Mouse (Mus musculus) embryonic facial prominence, embryonic 15.5 days (tissue): ENCODE results near the gene Nrf1. TPM values are rescaled to one million over a fixed set of nuclear protein-coding genes. Genes with fewer than 3 reads are reported as not detected.
A peak's percentile ranks its signal among the peaks of the same experiment; 100 is the strongest.

Experiments used
- ATAC-seq: fragments of 200-750 bp; cut with Nextera tagmentation; 2 replicates; pipeline ENCODE4 v1.8.0; 2017; ENCODE audit warnings: low read depth, moderate TSS enrichment; ENCODE audit not compliant: insufficient number of reproducible peaks, low FRiP score, low TSS enrichment
- H3K27ac ChIP-seq: fragments of 300-500 bp; sonication (generic); replicated peaks from 2 replicates; pipeline ENCODE4 v1.5.1; 2015; ENCODE audit warnings: mild to moderate bottlenecking, inconsistent platforms
- H3K27me3 ChIP-seq: fragments of 300-500 bp; sonication (generic); 2 replicates; pipeline ENCODE4 v1.6.1; 2015; ENCODE audit warnings: inconsistent platforms
- H3K36me3 ChIP-seq: fragments of 300-500 bp; sonication (generic); 2 replicates; pipeline ENCODE4 v1.6.1; 2015; ENCODE audit warnings: mild to moderate bottlenecking, inconsistent platforms
- H3K4me1 ChIP-seq: fragments of 300-500 bp; sonication (generic); 2 replicates; pipeline ENCODE4 v1.6.1; 2015; ENCODE audit warnings: inconsistent platforms
- H3K4me2 ChIP-seq: fragments of 300-500 bp; sonication (generic); replicated peaks from 2 replicates; pipeline ENCODE4 v1.6.1; 2015; ENCODE audit warnings: mild to moderate bottlenecking, inconsistent platforms
- H3K4me3 ChIP-seq: fragments of 300-500 bp; sonication (generic); replicated peaks from 2 replicates; pipeline ENCODE4 v1.5.1; 2015; ENCODE audit warnings: mild to moderate bottlenecking, inconsistent platforms
- H3K9ac ChIP-seq: fragments of 300-500 bp; sonication (generic); 2 replicates; pipeline ENCODE4 v1.6.1; 2015; ENCODE audit warnings: inconsistent platforms
- H3K9me3 ChIP-seq: fragments of 300-500 bp; sonication (generic); replicated peaks from 2 replicates; pipeline ENCODE4 v1.6.1; 2016; ENCODE audit warnings: inconsistent platforms
- WGBS: fragments of 180-500 bp; shearing (Covaris S2); methylation state at CpG from one replicate; pipeline ENCODE4 v1.1.7; 2015; 5-methylcytosine and 5-hydroxymethylcytosine counted together
- polyA plus RNA-seq: library from polyadenylated mRNA; unstranded; fragments of >200 nt; fragmentation: Nextera tagmentation; extraction: Ambion mirVana; gene quantifications from 2 replicates; pipeline ENCODE4 v1.2.1, GENCODE M21; 2015

Gene Nrf1
- polyA plus RNA-seq, 1 experiment from 2014 or later, result 55.1 TPM

DNA sequence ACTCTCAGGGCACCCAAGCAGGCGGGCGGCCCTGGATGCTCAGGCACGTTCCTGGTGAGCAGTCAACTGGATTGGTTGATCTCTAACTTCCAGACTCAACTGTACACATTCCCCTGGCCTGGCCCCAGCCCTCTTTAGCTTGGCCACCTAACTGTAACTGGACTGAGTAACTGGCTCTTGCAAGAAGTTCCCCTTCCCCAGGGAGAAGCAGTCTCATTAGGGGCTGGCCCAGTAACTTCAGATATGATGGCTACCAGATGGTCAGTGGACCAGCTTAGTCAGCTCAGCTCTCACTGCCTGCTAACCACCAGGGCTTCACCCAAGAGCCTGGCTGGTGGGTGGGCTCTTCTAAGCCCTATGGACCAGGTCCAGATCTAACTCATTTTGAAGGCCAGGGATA, 120.5 kb downstream of the Nrf1 start:
- Histone ChIP-seq H3K9me3 (no peaks in the 10 kb centered on the region), H3K27ac (no peak overlapping the region), H3K36me3 (no peaks in the 10 kb centered on the region), H3K27me3 (peaks cover 42% of the 10 kb centered on the region), H3K9ac (no peak overlapping the region), H3K4me1 (peaks cover 33% of the 10 kb centered on the region), H3K4me3 (no peak overlapping the region), H3K4me2 (no peak overlapping the region)
- no peak for ATAC-seq
- WGBS, result 81% methylated on average over 3 of the region's 3 CpGs

DNA sequence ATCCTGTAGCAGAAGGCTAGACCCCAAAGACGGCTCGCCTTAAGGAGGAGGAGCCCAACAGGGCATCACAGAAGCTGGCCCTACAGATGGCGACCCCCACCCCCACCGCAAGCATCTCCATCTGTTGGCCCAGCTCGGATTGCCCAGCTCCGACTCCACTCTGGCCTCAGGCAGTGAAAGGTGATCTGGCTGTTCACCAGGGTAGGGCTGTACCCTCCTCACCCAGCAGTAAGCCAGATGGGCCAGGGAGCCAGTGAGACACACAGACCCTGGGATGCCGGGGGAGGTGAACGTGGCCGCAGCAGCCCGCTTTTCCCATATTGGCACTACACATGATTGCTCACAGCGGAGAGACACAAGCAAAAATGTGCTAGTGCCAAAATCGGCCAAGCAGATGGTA, 121.4 kb downstream of the Nrf1 start:
- H3K4me1 ChIP-seq, result peaks cover 41% of the 10 kb centered on the region
- peaks cover 51% of the 10 kb centered on the region for H3K27me3 ChIP-seq

DNA sequence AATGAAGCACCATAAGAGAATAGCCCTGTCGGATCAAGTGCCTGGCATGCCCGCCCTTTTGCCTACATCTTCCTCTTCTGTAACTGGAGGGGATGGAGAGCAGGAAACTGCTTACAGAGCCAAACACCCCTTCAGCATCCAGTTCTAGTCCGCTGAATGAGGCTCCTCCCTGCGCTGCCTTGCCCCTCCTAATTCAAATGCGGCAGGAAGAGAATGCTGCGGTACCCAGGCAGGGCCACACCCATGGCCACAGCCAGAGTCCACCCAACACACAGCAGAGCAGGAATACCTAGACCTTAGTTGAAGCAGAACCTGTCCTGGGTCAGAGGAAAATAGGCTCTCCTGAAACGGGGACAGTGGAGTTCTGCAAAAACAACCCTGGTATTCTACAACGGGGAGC, 123.4 kb downstream of the Nrf1 start:
- Histone ChIP-seq H3K9ac (no peak overlapping the region), H3K4me3 (no peak overlapping the region), H3K36me3 (no peaks in the 10 kb centered on the region), H3K9me3 (no peaks in the 10 kb centered on the region), H3K4me2 (no peak overlapping the region), H3K27me3 (peaks cover 72% of the 10 kb centered on the region), H3K4me1 (peaks cover 62% of the 10 kb centered on the region), H3K27ac (no peak overlapping the region)
- ATAC-seq, result no peak
- 31% methylated on average over 8 of the region's 8 CpGs for WGBS

More for the DNA sequence above, 121.4 kb downstream of the Nrf1 start:
- Histone ChIP-seq H3K4me2 (no peak overlapping the region), H3K4me3 (no peak overlapping the region), H3K9me3 (no peaks in the 10 kb centered on the region), H3K27ac (no peak overlapping the region), H3K36me3 (no peaks in the 10 kb centered on the region), H3K9ac (no peak overlapping the region)
- 21% methylated on average over 12 of the region's 12 CpGs for WGBS
- no peak for ATAC-seq

DNA sequence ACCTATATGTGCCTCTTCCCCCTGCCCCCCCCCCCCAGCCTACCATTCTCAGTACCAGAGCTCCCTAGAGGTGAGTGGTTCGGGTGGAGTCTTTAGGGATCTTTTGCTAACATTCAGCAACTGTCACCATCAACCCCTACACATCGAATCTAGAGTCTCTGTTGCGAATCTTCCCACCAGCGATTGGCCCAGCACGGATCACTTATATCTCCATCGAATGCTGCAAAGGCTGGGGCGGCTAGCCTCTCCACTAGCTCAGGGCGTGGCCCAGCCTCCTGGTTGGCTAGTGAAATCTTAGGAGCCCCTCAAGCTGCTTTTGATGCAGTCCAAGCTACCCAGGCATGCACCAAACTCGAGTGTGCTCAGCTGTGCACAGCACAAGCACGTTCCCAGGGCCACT, 124.2 kb downstream of the Nrf1 start:
- peaks cover 79% of the 10 kb centered on the region for H3K27me3 ChIP-seq
- no peak for ATAC-seq
- no peaks in the 10 kb centered on the region for H3K9me3 ChIP-seq
- H3K9ac ChIP-seq, result no peak overlapping the region
- H3K4me2 ChIP-seq, result peak overlapping the region; percentile 55; the same call in 1 of the 2 replicates
- WGBS, result 15% methylated on average over 10 of the region's 10 CpGs
- peaks cover 66% of the 10 kb centered on the region for H3K4me1 ChIP-seq
- H3K4me3 ChIP-seq, result peak overlapping the region; percentile 49; the same call in 1 of the 2 replicates
- no peak overlapping the region for H3K27ac ChIP-seq
- no peaks in the 10 kb centered on the region for H3K36me3 ChIP-seq

DNA sequence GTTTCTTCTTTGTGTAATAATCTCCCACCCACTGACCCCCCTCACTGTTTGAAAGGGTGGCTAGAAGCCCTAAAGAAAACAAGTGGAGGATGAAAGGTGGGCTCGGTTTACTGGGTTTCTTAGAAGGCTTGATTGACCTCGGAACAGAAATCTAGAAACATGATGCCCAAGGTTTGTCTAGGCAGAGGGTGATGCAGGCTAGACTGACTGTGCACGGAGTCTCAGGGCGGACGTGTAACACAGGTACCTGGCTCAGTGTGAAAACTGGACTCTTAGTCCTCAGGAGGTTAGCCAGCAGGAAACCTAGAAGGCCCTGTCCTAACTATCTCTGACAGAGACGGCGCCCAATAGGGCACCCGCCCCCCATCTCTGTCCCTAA, 124.6 kb downstream of the Nrf1 start:
- Histone ChIP-seq H3K4me1 (peaks cover 65% of the 10 kb centered on the region), H3K27ac (no peak overlapping the region), H3K4me2 (peak overlapping the region; percentile 55), H3K36me3 (no peaks in the 10 kb centered on the region), H3K9ac (no peak overlapping the region), H3K27me3 (peaks cover 84% of the 10 kb centered on the region), H3K4me3 (peak overlapping the region; percentile 49), H3K9me3 (no peaks in the 10 kb centered on the region)
- 10% methylated on average over 8 of the region's 8 CpGs for WGBS
- ATAC-seq, result no peak

DNA sequence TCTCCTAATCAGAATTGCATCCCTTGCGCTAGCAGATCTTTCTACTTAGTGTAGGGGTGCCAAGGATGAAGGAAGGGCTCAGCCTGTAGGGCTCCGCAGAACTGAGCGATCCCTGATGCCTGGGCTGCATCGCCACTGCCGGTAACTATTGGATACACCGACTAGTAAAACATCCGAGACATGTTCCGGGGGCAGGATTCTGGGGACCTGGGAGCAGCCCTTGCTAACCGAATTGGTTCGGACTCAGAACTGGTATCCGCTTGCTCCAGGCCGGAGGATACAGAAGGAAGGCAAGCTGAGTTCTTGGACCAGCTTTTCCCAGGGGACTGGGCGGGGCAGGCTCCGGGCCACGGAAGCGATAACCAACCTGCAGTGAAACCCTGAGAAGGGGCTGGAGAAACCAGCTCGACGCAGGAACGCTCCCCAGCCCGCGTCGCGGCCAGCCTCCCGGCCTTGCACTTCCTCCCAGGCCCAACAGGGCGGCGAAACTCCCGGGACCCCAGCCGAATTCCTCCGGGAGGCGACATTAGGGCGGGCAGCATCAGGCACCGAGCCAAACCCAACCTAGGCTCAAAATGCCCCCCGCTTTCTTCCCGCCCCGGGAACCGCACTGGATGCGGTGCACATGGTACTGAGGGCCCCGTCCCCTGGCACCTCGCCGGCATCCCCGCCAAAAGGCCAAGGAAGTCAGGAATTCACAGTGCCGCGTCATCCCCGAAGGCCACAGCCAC, 125.2 kb downstream of the Nrf1 start:
- Histone ChIP-seq H3K27ac (peak overlapping the region; percentile 85), H3K4me1 (peaks cover 61% of the 10 kb centered on the region)
- ATAC-seq, result 0 out of 2 replicates have a peak, but pooled peaks have one; percentile 0

DNA sequence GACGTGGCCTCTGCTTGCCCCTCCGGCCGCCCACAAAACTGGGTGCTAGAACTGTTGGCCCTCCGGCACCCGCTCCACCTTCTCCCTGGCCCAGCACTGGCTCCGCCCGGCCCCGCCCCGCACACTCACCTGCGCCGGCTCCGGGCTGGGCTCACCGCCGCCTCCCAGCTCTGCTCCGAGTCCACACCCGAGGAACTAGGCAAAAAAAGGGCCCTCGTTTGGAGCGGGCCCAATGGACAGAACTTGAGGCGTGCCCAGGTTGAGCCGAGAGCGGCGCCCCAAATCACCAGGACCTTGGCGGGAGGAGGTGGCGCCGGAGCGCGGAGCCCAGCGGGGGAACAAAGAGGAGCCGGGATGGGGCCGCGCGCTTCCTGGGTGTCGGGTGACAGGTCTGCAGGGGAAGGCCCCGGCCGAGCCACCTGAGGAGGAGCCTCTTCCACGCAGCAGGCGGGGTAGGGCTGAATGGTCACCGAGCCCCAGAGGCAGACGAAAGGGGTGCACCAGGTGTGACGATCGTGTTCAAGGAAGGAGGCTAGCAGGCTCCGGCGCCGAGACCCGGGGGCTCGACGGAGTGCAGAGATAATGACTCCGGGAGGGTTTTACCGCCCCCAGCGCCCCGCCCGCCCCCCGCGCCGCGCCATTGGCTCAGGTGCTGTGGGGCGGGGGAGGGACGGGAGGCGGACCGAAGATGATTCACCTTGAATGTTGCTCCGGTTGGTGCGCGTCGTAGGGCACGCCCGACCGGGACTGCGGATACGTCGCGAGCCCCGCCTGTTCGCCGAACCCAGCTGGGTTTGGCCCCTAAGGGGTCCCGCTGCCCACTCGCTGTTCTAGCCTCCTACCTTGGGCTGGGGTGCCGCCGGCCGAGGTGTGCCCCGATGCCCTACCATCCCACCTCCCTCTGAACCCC, 126.0 kb downstream of the Nrf1 start:
- peak overlapping the region; percentile 55 for H3K4me2 ChIP-seq
- H3K4me3 ChIP-seq, result peak overlapping the region; percentile 49
- H3K27ac ChIP-seq, result peak overlapping the region; percentile 85
- H3K4me1 ChIP-seq, result peaks cover 60% of the 10 kb centered on the region
- ATAC-seq, result peak; percentile 55
- H3K27me3 ChIP-seq, result peaks cover 95% of the 10 kb centered on the region
- no peaks in the 10 kb centered on the region for H3K36me3 ChIP-seq
- WGBS, result under 1% methylated on average over 71 of the region's 80 CpGs
- H3K9ac ChIP-seq, result peak overlapping the region; percentile 40
- H3K9me3 ChIP-seq, result no peaks in the 10 kb centered on the region

More for the DNA sequence above, 125.2 kb downstream of the Nrf1 start:
- 2% methylated on average over 44 of the region's 44 CpGs for WGBS
- H3K4me2 ChIP-seq, result peak overlapping the region; percentile 55
- peak overlapping the region; percentile 49 for H3K4me3 ChIP-seq
- peak overlapping the region; percentile 40 for H3K9ac ChIP-seq
- no peaks in the 10 kb centered on the region for H3K9me3 ChIP-seq
- no peaks in the 10 kb centered on the region for H3K36me3 ChIP-seq
- peaks cover 87% of the 10 kb centered on the region for H3K27me3 ChIP-seq

DNA sequence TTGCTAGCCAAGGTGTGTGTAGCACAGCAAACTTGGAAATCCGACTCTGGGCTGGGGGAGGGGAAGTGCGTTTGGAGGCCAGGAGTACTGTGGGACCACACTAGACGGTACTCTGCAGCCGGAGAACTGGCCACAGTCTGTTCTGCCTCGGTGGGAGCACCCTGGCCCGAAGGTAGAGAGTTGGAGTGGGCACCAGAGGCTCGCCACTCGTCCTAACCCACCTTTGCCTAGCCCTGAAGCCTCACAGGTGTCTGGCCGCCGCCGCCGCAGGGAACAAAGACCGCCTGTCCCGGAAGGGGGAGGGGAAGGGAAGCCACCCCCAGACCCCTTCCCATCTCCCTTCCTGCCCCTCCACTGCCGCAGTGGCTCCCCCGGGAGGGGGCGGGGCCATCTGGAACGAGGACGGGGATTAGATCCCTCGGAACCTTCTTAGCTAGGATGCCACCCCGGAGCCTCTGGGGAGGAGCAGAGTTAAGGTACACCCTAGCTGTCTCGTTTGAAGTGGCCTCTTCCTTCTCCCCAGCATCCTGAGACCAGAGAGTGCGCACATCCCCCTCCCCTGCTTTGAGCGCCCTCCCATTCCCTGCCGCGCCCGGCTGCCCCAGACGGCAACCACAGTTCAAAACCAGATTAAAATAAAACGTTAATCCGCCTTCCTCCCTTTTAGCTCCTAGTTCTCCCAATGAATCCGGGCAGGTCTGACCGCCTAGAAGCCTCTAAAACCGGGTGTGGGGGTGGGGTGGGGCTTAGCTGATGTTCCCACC, 126.9 kb downstream of the Nrf1 start:
- ATAC-seq, result no peak
- H3K4me2 ChIP-seq, result peak overlapping the region; percentile 55
- H3K27me3 ChIP-seq, result peaks cover 98% of the 10 kb centered on the region
- WGBS, result under 1% methylated on average over 31 of the region's 33 CpGs
- H3K9me3 ChIP-seq, result no peaks in the 10 kb centered on the region
- H3K27ac ChIP-seq, result peak overlapping the region; percentile 85
- no peaks in the 10 kb centered on the region for H3K36me3 ChIP-seq
- peak overlapping the region; percentile 49 for H3K4me3 ChIP-seq
- H3K4me1 ChIP-seq, result peaks cover 57% of the 10 kb centered on the region
- H3K9ac ChIP-seq, result no peak overlapping the region

DNA sequence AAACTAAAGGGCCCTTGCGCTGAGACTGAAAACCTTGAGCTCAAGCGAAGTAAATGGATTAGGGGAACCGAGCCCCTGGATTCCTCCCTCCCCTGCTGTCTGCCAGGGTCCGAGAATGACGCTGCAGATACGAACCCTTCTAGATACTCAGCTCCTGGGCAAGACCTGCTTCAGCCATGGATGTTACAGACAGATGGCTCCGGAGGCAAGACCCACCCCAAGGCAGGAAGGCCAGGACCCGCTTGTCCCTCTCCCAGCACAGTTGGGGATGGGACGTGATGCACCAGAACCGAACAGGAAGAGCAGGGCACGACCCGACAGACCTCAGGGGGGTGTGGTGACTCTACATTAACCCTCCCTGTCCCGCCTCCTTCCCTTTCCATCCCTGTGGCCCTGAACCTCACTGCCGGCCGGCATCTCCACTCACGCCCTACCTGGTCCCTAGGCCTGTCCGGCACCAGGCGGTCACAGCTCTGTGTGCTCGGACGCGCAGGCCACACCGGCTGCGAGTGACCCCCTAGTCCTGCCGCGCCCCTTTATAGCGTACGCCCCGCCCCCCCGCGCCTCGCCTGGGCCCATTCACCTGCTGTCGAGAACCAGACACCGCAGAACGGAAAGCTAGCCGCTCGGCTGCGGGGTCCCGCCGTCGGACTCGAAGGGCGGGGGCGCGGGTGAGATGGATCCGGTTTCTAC, 127.6 kb downstream of the Nrf1 start:
- Histone ChIP-seq H3K4me3 (peak overlapping the region; percentile 49), H3K27me3 (peaks cover 98% of the 10 kb centered on the region), H3K27ac (no peak overlapping the region), H3K36me3 (no peaks in the 10 kb centered on the region), H3K9me3 (no peaks in the 10 kb centered on the region), H3K9ac (no peak overlapping the region), H3K4me1 (peaks cover 63% of the 10 kb centered on the region), H3K4me2 (peak overlapping the region; percentile 55)
- under 1% methylated on average over 45 of the region's 45 CpGs for WGBS
- no peak for ATAC-seq

DNA sequence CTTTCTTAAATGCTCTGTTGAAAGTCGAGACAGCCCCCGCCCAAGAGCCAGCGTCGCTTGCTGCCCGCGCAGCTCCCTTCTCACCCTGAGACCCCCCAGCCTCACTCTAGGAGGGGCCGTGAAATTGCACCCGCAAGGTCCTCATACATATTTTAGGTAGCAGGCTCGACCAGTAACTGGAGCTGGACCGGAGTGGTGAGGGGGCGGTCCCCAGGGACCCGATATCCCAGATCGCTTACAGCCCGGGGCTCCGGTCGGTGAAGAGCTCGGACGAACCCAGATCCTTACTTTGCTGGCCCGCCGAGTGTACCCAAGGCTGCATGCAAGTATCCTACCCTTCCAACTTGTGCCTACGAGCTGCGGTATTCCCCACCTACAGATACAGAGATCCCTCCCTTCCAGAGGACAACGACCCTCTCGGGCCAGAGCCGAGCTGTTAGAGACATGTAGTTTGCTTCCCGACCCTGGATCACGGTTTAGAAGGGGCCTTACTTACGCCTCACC, 128.2 kb downstream of the Nrf1 start:
- Histone ChIP-seq H3K9me3 (no peaks in the 10 kb centered on the region), H3K4me1 (peaks cover 63% of the 10 kb centered on the region), H3K36me3 (no peaks in the 10 kb centered on the region), H3K27me3 (peaks cover 98% of the 10 kb centered on the region), H3K4me2 (peak overlapping the region; percentile 55), H3K27ac (no peak overlapping the region), H3K9ac (no peak overlapping the region), H3K4me3 (peak overlapping the region; percentile 49)
- no peak for ATAC-seq
- 2% methylated on average over 28 of the region's 28 CpGs for WGBS
